Mouse (Mus musculus) intestine, postnatal 0 days (tissue): Measurements from ENCODE around the gene Hinfp. TPM values are rescaled to one million over a fixed set of nuclear protein-coding genes. Genes with fewer than 3 reads are reported as not detected.
A peak's percentile ranks its signal among the peaks of the same experiment; 100 is the strongest.

ENCODE experiments used
- ATAC-seq: fragments of 200-750 bp; cut with Nextera tagmentation; 2 replicates; pipeline ENCODE4 v1.8.0; 2017; ENCODE audit warnings: mild to moderate bottlenecking, moderate TSS enrichment, moderate library complexity
- H3K27ac ChIP-seq: fragments of 300-500 bp; sonication (generic); 2 replicates; pipeline ENCODE4 v1.5.1; 2014; ENCODE audit warnings: mild to moderate bottlenecking, low read depth, low read length, moderate library complexity
- H3K27me3 ChIP-seq: fragments of 300-500 bp; sonication (generic); replicated peaks from 2 replicates; pipeline ENCODE4 v1.6.1; 2014; ENCODE audit warnings: low read length, mixed read lengths; ENCODE audit not compliant: control insufficient read depth, insufficient read depth
- H3K36me3 ChIP-seq: fragments of 300-500 bp; sonication (generic); 2 replicates; pipeline ENCODE4 v1.6.1; 2014; ENCODE audit warnings: mild to moderate bottlenecking, moderate library complexity; ENCODE audit not compliant: control insufficient read depth, insufficient read depth
- H3K4me1 ChIP-seq: fragments of 300-500 bp; sonication (generic); replicated peaks from 2 replicates; pipeline ENCODE4 v1.6.1; 2014; ENCODE audit warnings: antibody characterized with exemption, low read length, mixed read lengths; ENCODE audit not compliant: control insufficient read depth, insufficient read depth
- H3K4me2 ChIP-seq: fragments of 300-500 bp; sonication (generic); replicated peaks from 2 replicates; pipeline ENCODE4 v1.6.1; 2014; ENCODE audit warnings: low read depth, mild to moderate bottlenecking, moderate library complexity
- H3K4me3 ChIP-seq: fragments of 300-500 bp; sonication (generic); 2 replicates; pipeline ENCODE4 v1.5.1; 2014; ENCODE audit warnings: low read depth, low read length
- H3K9ac ChIP-seq: fragments of 300-500 bp; sonication (generic); 2 replicates; pipeline ENCODE4 v1.6.1; 2014; ENCODE audit warnings: mild to moderate bottlenecking, low read depth, low read length
- H3K9me3 ChIP-seq: fragments of 300-500 bp; sonication (generic); 2 replicates; pipeline ENCODE4 v1.6.1; 2016; ENCODE audit warnings: mixed run types; ENCODE audit not compliant: control insufficient read depth
- CTCF ChIP-seq: sonication (generic); IDR thresholded peaks from 2 replicates; pipeline ENCODE4 v1.5.1; 2016; ENCODE audit warnings: low read depth, mild to moderate bottlenecking, control low read depth, antibody characterized with exemption, moderate library complexity
- WGBS: fragments of 180-500 bp; shearing (Covaris S2); extraction: QIAGEN DNeasy Blood & Tissue Kit; methylation state at CpG from one replicate; pipeline ENCODE4 v1.1.7; 2014; 5-methylcytosine and 5-hydroxymethylcytosine counted together
- polyA plus RNA-seq: library from polyadenylated mRNA; unstranded; fragments of >200 nt; fragmentation: Nextera tagmentation; extraction: Ambion mirVana; gene quantifications from 2 replicates; pipeline ENCODE4 v1.2.1, GENCODE M21; 2015

Hinfp gene
- polyA plus RNA-seq, 1 experiment from 2014 or later: 6.0 TPM

GRCm38 (mm10) chr9:44320799-44321133, 15.3 kb upstream of the Hinfp start:
- Histone ChIP-seq H3K9ac (0 out of 2 replicates have a peak overlapping the region, but pooled peaks have one; percentile 17), H3K27ac (no peak overlapping the region; the same call in 1 of the 2 replicates), H3K9me3 (no peaks in the 10 kb centered on the region), H3K4me2 (peak overlapping the region; percentile 91), H3K36me3 (peaks cover 13% of the 10 kb centered on the region), H3K27me3 (no peaks in the 10 kb centered on the region), H3K4me3 (peak overlapping the region; percentile 96), H3K4me1 (peaks cover 4% of the 10 kb centered on the region; the same call in 1 of the 2 replicates)
- WGBS: 15% methylated on average over 6 of the region's 6 CpGs
- ATAC-seq: peak; percentile 6; the same call in 1 of the 2 replicates
- TF ChIP-seq CTCF: no peak

- WGBS: under 1% methylated on average over 67 of the region's 67 CpGs
Measured at GRCm38 (mm10) chr9:44319887-44320798, 14.7 kb upstream of the Hinfp start, which contains the start of gene C2cd2l. TSS of gene C2cd2l (minus strand) at chr9:44320285.

DNA sequence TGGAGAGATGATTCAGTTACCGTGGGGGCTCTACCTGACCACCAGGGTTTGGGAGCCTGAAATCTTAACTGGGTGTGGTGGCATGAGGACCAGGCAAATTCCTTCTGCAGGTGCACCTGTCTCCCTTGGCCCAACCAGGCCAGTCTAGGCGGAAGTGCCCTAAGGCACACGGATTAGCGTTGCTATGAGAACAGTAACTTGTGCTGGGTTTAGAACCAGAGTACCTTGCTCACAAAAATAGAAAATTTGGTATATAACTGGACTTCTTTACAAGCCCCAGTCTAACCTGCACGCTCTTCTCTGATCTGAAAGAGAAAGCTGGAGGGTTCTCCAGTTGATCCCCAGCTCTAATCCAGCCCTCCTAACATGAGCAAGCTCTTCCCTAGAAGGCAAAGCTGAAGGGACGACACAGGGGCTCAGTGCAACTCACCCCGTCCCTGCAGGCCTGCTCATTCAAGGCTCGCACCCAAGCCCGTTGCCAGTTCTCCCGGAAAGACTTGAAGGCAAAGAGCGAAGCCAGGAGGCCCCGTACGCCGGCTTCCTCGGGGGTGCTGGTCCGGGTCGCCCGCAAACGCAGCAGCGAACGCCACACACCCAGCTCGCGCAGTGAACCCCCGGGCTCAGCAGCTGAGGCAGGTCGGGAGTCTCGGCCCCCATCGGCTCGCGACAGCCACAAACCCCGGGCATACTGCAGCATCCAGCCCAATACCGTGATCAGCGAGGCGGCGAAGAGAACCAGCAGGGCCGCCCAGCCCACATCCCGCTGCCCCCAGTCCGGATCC, 13.8 kb upstream of the Hinfp start:
- no peaks in the 10 kb centered on the region for H3K9me3 ChIP-seq
- H3K9ac ChIP-seq: peak overlapping the region; percentile 89
- H3K4me2 ChIP-seq: peak overlapping the region; percentile 91
- no peak for TF ChIP-seq CTCF
- ATAC-seq: no peak
- peak overlapping the region; percentile 91 for H3K27ac ChIP-seq
- peaks cover 28% of the 10 kb centered on the region for H3K36me3 ChIP-seq
- no peaks in the 10 kb centered on the region for H3K27me3 ChIP-seq
- H3K4me1 ChIP-seq: peaks cover 4% of the 10 kb centered on the region; the same call in 1 of the 2 replicates
- H3K4me3 ChIP-seq: peak overlapping the region; percentile 96
- 3% methylated on average over 37 of the region's 37 CpGs for WGBS

More at GRCm38 (mm10) chr9:44319887-44320798, 14.7 kb upstream of the Hinfp start, which contains the start of gene C2cd2l:
- Histone ChIP-seq H3K9ac (peak within 1 kb of the TSS; percentile 89), H3K27ac (peak within 1 kb of the TSS; percentile 91), H3K36me3 (peaks cover 19% of the 10 kb centered on the region), H3K27me3 (no peaks in the 10 kb centered on the region), H3K4me3 (peak within 1 kb of the TSS; percentile 96), H3K4me2 (peak within 1 kb of the TSS; percentile 91), H3K9me3 (no peaks in the 10 kb centered on the region), H3K4me1 (peaks cover 4% of the 10 kb centered on the region; the same call in 1 of the 2 replicates)
- peak; percentile 91 for ATAC-seq
- no peak for TF ChIP-seq CTCF

- no peaks in the 10 kb centered on the region for H3K9me3 ChIP-seq
- no peaks in the 10 kb centered on the region for H3K27me3 ChIP-seq
- peak overlapping the region; percentile 91 for H3K4me2 ChIP-seq
- ATAC-seq: peak; percentile 29
- TF ChIP-seq CTCF: no peak
- WGBS: 18% methylated on average over 3 of the region's 3 CpGs
- H3K36me3 ChIP-seq: peaks cover 33% of the 10 kb centered on the region
- peak overlapping the region; percentile 96 for H3K4me3 ChIP-seq
- peaks cover 4% of the 10 kb centered on the region; the same call in 1 of the 2 replicates for H3K4me1 ChIP-seq
- peak overlapping the region; percentile 91 for H3K27ac ChIP-seq
- peak overlapping the region; percentile 89; the same call in 1 of the 2 replicates for H3K9ac ChIP-seq
Measured at GRCm38 (mm10) chr9:44318826-44319095, 13.3 kb upstream of the Hinfp start.

GRCm38 (mm10) chr9:44318076-44318825, 12.8 kb upstream of the Hinfp start:
- 43% methylated on average over 5 of the region's 5 CpGs for WGBS
- Histone ChIP-seq H3K9ac (peak overlapping the region; percentile 89), H3K4me3 (peak overlapping the region; percentile 96), H3K27ac (peak overlapping the region; percentile 91), H3K27me3 (no peaks in the 10 kb centered on the region), H3K4me1 (peaks cover 4% of the 10 kb centered on the region; the same call in 1 of the 2 replicates), H3K4me2 (peak overlapping the region; percentile 91), H3K36me3 (peaks cover 38% of the 10 kb centered on the region), H3K9me3 (no peaks in the 10 kb centered on the region)
- ATAC-seq: peak; percentile 72
- no peak for TF ChIP-seq CTCF
